In the genomic region with DNA sequence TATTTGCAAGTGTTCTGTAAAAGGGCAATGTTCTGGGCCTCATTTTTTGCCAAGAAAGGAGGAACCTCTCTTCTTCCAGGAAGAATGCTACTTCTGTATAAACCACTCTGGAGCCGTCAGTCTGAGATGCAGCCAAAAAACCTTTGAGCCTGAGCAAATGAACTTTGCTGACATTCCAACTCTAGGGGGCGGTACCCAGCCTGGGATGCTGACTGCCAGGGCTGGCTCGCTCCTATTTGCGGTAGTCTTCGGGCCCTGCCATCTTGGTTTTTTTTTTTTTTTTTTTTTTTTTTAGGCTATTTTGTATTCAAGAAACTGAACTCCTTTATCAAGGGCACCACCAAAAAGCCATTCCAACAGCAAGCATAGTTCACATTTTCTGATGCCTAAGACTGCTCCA, we compare ENCODE assay signal across 13 mouse cellular contexts.
A peak's percentile ranks its signal among the peaks of the same experiment; 100 is the strongest.
DNase-seq lines count a peak whose midpoint lies in the region; ATAC-seq and TF ChIP-seq lines count a peak whose summit lies in the region.
"Had no signal": no experiment of that assay in that cellular context is flagged by ENCODE, and none has a peak within 500 bp of the region (broad histone marks: within the 10 kb centered on the region; RNA-seq: fewer than 3 reads in every experiment).

No protein-coding gene starts in this region.

- no peak overlapping the region for H3K4me3 ChIP-seq in layer of hippocampus, adult 2 months
- no peak overlapping the region for H3K4me3 ChIP-seq in stomach, embryonic 15.5 days (replicated peaks)
- H3K4me3 ChIP-seq: myocyte had no signal

- ATAC-seq in stomach, embryonic 15.5 days (ENCODE audit: insufficient read depth, low FRiP score, low read depth), result no peak

- H3K9me3 ChIP-seq in stomach, embryonic 15.5 days, result no peaks in the 10 kb centered on the region

- no peaks in the 10 kb centered on the region for H3K36me3 ChIP-seq in stomach, embryonic 15.5 days

- H3K27me3 ChIP-seq in stomach, embryonic 15.5 days (replicated peaks), result no peaks in the 10 kb centered on the region

- DNase-seq in layer of hippocampus, adult 2 months (ENCODE audit: low spot score in 2 of 2), result no peak
- no peak for DNase-seq in layer of hippocampus, postnatal 36 days
- DNase-seq in right cerebral cortex, postnatal 14 days, result peak; percentile 17
- DNase-seq in right cerebral cortex, adult 18-20 months, result no peak
- peak; percentile 20 for DNase-seq in brain, adult 2 months (ENCODE audit: low read depth, low spot score)
- DNase-seq in retina, postnatal 1 day, result no peak
- DNase-seq in thymus, adult 18-20 months, result no peak
- DNase-seq: adrenal gland, postnatal 10 days; cerebellum, adult 11 months; heart, postnatal 14 days had no signal

- peak; percentile 44 for TF ChIP-seq CTCF in layer of hippocampus, adult 2 months (conservative IDR thresholded peaks at IDR 0.05)

- 55% methylated on average over 5 of the region's 5 CpGs for WGBS in stomach, embryonic 15.5 days

- H3K4me2 ChIP-seq in stomach, embryonic 15.5 days, result no peak overlapping the region

- H3K4me1 ChIP-seq in stomach, embryonic 15.5 days, result no peaks in the 10 kb centered on the region

- no peak overlapping the region for H3K9ac ChIP-seq in stomach, embryonic 15.5 days

- no peak overlapping the region for H3K27ac ChIP-seq in layer of hippocampus, adult 2 months
- peak overlapping the region; percentile 82; the same call in 1 of the 2 replicates for H3K27ac ChIP-seq in stomach, embryonic 15.5 days
- H3K27ac ChIP-seq: kidney, postnatal 0 days had no signal

Comparison
In these comparisons a context has a peak if more than half of its experiments do, and no peak if none do; other contexts are left out.
1. DNase-seq: peak in right cerebral cortex, postnatal 14 days (single experiment) and brain, adult 2 months (single experiment); none in layer of hippocampus, adult 2 months (0 of 2), layer of hippocampus, postnatal 36 days (0 of 2), right cerebral cortex, adult 18-20 months (single experiment), retina, postnatal 1 day (single experiment) and thymus, adult 18-20 months (0 of 2).